Mouse (Mus musculus) heart, adult 2 months (tissue): ENCODE measurements at regions not wholly inside any gene's neighbourhood (a gene's known extent, or its start where the extent isn't known, plus 50 kb on each side); places are given as distances from the start of the nearest gene placed in this dataset.

Experiments
- CTCF ChIP-seq: fragments of 200-600 bp; IDR thresholded peaks from 2 replicates; pipeline ENCODE4 v1.8.1; 2022; ENCODE audit warnings: antibody characterized with exemption, mild to moderate bottlenecking, moderate library complexity
- EP300 ChIP-seq: fragments of 200-500 bp; IDR thresholded peaks from 2 replicates; pipeline ENCODE4 v1.6.1; 2011; ENCODE audit warnings: low read depth, low read length, control low read depth; ENCODE audit not compliant: insufficient read depth
- POLR2A ChIP-seq: fragments of 200-500 bp; IDR thresholded peaks from 2 replicates; pipeline ENCODE4 v1.6.1; 2011; ENCODE audit warnings: mild to moderate bottlenecking, low read depth, low read length, control low read depth; ENCODE audit not compliant: insufficient read depth

- no peak for TF ChIP-seq POLR2A
- no peak for TF ChIP-seq CTCF
- no peak for TF ChIP-seq EP300
These were observed 174.9 kb downstream of the Inhbb start for GRCm38 (mm10) chr1:119247117-119247516.
